Mouse (Mus musculus) ES-Bruce4 (cell line): ENCODE results near the gene Actr6. TPM values are rescaled to one million over a fixed set of nuclear protein-coding genes. Genes with fewer than 3 reads are reported as not detected.

Experiments used
- H3K27ac ChIP-seq: 2 replicates; pipeline ENCODE4 v1.5.1; 2012; ENCODE audit warnings: low read length, inconsistent platforms; ENCODE audit not compliant: insufficient read depth
- H3K27me3 ChIP-seq: 2 replicates; pipeline ENCODE4 v1.6.1; 2012; ENCODE audit warnings: mild to moderate bottlenecking, low read length, inconsistent platforms; ENCODE audit not compliant: control insufficient read depth, poor library complexity, insufficient read depth, severe bottlenecking
- H3K36me3 ChIP-seq: 2 replicates; pipeline ENCODE4 v1.6.1; 2012; ENCODE audit warnings: inconsistent platforms, mild to moderate bottlenecking, low read length, moderate library complexity; ENCODE audit not compliant: control insufficient read depth, poor library complexity, insufficient read depth, severe bottlenecking
- H3K4me1 ChIP-seq: one replicate; pipeline ENCODE4 v1.8.1; 2011; ENCODE audit warnings: low read length; ENCODE audit not compliant: control insufficient read depth, insufficient read depth
- H3K4me3 ChIP-seq: 2 replicates; pipeline ENCODE4 v1.5.1; 2011; ENCODE audit warnings: low read depth, mild to moderate bottlenecking, low read length
- H3K9ac ChIP-seq: 2 replicates; pipeline ENCODE4 v1.6.1; 2012; ENCODE audit warnings: low read depth, mild to moderate bottlenecking, inconsistent platforms; ENCODE audit not compliant: poor library complexity, severe bottlenecking
- H3K9me3 ChIP-seq: replicated peaks from 2 replicates; pipeline ENCODE4 v1.6.1; 2012; ENCODE audit warnings: mild to moderate bottlenecking, low read length, inconsistent platforms; ENCODE audit not compliant: control insufficient read depth, poor library complexity, insufficient read depth, severe bottlenecking
- CTCF ChIP-seq: IDR thresholded peaks from one replicate; pipeline ENCODE4 v1.8.1; 2011; ENCODE audit warnings: low read depth, low read length
- EP300 ChIP-seq: IDR thresholded peaks from 2 replicates; pipeline ENCODE4 v1.6.1; 2011; ENCODE audit warnings: low read depth, low read length; ENCODE audit not compliant: insufficient read depth
- POLR2A ChIP-seq: IDR thresholded peaks from one replicate; pipeline ENCODE4 v1.8.1; 2011; ENCODE audit warnings: low read length; ENCODE audit not compliant: insufficient read depth
- polyA plus RNA-seq: library from polyadenylated mRNA; stranded (reverse); fragments of >200 nt; gene quantifications from 2 replicates; pipeline ENCODE4 v1.2.4, GENCODE M21; 2011; ENCODE audit warnings: low read depth; ENCODE audit not compliant: missing spikeins, insufficient read depth, insufficient read length

Actr6 gene
- polyA plus RNA-seq, 1 experiment = 32.8 TPM

DNA sequence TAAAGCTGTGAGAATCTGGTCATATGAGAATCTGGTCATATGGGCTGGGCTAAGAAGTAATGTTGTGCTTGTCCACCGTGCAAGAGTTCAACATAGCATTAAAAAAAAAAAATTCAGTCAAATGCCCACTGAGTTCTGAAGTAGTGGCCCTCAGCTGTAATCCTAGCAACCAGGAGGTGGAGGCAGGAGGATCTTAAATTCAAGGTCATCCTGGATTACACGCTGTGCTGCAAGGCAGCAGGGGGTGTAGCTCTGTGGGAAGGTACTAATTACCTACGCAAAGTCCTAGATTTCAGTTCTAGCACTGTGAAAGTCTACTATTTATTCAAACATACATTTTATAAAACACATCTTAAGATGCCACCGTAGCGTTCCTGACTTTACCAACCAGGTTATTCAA, 754 bp downstream of the Actr6 start:
- no peaks in the 10 kb centered on the region for H3K9me3 ChIP-seq
- peaks cover 5% of the 10 kb centered on the region; the same call in 1 of the 2 replicates for H3K36me3 ChIP-seq
- H3K4me3 ChIP-seq = peak overlapping the region; percentile 89
- no peaks in the 10 kb centered on the region for H3K4me1 ChIP-seq
- peak overlapping the region; percentile 24 for H3K9ac ChIP-seq
- no peak overlapping the region for H3K27ac ChIP-seq
- TF ChIP-seq CTCF = no peak
- TF ChIP-seq EP300 = no peak
- TF ChIP-seq POLR2A = no peak
- H3K27me3 ChIP-seq = no peaks in the 10 kb centered on the region

DNA sequence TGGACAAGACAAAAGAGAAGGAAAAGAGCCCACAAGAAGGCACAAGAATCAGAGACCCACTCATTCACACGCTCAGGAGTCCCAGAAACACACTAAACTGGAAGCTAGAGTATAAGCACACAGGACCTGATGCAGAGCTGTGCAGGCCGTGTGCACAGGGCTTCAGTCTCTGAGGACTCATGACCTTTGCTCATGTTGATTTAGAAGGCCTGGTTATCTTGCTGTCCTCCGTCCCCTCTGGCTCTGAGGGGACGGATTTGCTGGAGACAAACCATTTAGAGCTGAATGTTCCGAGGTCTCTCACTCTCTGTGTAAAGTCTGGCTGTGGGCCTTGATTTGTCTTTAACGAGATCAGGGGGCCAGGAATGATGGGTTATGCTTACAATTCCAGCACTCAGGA, 1.7 kb downstream of the Actr6 start:
- Histone ChIP-seq H3K4me3 (no peak overlapping the region), H3K36me3 (peaks cover 8% of the 10 kb centered on the region; the same call in 1 of the 2 replicates)

DNA sequence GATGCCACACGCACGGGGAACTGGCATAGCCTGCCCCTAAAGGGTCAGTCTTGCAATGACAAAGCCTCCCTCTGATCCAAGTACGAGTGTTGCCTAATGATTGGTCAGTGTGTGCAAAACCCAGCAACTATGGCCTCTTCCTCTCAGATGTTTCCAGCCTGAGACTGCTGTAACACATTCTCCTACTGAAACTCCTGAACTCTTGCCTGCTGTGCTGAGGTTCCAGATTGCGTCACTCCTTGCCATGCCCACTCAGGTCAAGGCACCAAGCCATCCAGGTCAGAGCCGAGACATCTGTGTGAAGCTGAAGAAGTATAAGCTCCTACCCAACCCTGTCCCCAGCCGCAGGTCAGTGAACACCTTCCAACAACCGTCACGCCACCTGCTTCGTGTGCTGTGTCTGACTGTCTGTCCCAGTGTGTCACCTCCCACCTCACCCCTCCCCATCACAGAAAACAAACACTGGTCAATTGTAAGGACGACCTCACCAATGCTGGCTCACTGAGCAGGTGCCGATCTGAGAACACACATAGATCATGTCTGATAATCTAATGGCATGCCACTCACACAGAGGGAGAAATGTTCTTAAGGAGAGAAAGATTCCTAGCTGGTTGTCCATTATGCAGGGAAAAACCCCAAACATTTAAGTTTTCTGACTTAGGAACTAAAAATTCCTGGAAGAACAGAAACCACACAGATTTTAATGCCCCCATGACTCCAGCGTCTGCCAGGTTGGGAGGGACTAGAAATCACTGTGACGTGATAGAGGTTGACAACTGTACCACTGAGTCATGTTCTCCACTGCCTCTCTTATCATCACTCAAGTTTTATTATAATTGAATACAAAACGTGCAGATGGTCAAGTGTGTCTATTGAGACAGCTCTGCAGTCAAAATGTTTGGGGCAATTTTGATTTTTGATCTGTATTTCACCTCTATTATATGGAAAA, 9.6 kb downstream of the Actr6 start:
- Histone ChIP-seq H3K9me3 (no peaks in the 10 kb centered on the region), H3K36me3 (peaks cover 18% of the 10 kb centered on the region), H3K4me3 (no peak overlapping the region), H3K4me1 (no peaks in the 10 kb centered on the region), H3K27me3 (no peaks in the 10 kb centered on the region), H3K9ac (no peak overlapping the region), H3K27ac (no peak overlapping the region)
- TF ChIP-seq EP300 (no peak), POLR2A (no peak), CTCF (no peak)

More for the DNA sequence above, 1.7 kb downstream of the Actr6 start:
- TF ChIP-seq EP300 = no peak
- no peak for TF ChIP-seq CTCF
- no peak for TF ChIP-seq POLR2A
- Histone ChIP-seq H3K4me1 (no peaks in the 10 kb centered on the region), H3K27me3 (no peaks in the 10 kb centered on the region), H3K9ac (no peak overlapping the region), H3K27ac (no peak overlapping the region), H3K9me3 (no peaks in the 10 kb centered on the region)

DNA sequence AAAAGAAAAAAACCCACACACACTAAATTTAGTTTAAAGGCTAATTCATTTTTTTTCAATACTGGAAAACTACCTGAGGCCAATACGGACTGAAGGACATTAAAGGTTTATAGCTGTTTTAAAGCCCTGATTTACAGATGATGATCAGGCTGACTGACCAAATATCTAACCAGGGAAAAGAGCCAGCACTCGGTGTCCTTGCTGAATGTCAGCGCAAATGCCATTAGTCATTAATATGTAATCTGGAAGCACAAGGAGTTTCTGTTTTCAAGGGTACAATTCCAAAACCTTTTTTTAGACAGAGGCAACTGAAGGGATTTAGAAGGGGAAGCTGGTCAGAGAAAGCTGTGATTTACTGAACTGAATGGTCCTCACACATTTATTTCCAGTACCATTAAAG, 11.3 kb downstream of the Actr6 start:
- H3K9ac ChIP-seq = no peak overlapping the region
- no peaks in the 10 kb centered on the region for H3K4me1 ChIP-seq
- no peak overlapping the region for H3K27ac ChIP-seq
- TF ChIP-seq CTCF (no peak), POLR2A (no peak), EP300 (no peak)
- no peaks in the 10 kb centered on the region for H3K9me3 ChIP-seq
- no peak overlapping the region for H3K4me3 ChIP-seq
- H3K27me3 ChIP-seq = no peaks in the 10 kb centered on the region
- H3K36me3 ChIP-seq = peaks cover 12% of the 10 kb centered on the region

DNA sequence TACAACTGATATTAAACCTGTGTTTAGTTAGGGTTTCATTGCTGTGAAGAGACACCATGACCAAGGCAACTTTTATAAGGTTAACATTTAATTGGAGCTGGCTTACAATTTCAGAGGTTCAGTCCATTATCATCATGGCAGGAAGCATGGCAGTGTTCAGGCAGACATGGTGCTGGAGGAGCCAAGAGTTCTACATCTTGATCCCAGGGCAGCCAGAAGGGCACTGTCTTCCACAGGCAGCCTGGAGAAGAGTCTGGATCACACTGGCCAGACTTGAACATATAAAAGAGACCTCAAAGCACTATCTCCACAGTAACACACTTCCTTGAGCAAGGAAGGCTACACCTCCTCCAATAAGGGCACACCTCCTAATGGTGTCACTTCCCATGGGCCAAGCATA, 11.8 kb downstream of the Actr6 start:
- Histone ChIP-seq H3K9me3 (no peaks in the 10 kb centered on the region), H3K4me1 (no peaks in the 10 kb centered on the region), H3K4me3 (no peak overlapping the region), H3K36me3 (peaks cover 12% of the 10 kb centered on the region), H3K27ac (no peak overlapping the region), H3K27me3 (no peaks in the 10 kb centered on the region), H3K9ac (no peak overlapping the region)
- no peak for TF ChIP-seq CTCF
- TF ChIP-seq EP300 = no peak
- TF ChIP-seq POLR2A = no peak

DNA sequence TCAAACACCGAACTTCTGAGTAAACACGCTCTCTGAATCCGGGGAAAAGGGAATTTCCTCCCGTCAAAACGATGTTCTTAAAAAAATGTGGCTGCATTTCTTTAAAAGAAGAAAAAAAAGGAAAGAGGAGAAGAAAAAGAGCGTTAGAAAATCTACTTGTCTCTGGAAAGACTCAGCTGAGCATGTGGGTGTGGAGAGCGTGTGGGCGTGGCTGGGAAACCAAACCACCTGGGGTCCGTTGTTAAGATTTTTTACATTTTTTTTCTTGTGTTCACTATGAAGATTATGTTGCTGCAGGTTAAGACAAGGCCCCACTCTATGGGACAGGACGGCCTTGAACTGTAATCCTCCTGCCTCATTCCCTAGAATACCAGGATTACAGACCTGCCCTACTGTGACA, 17.2 kb downstream of the Actr6 start:
- Histone ChIP-seq H3K9ac (no peak overlapping the region), H3K27me3 (no peaks in the 10 kb centered on the region), H3K9me3 (no peaks in the 10 kb centered on the region), H3K4me1 (no peaks in the 10 kb centered on the region), H3K4me3 (no peak overlapping the region), H3K36me3 (peaks cover 24% of the 10 kb centered on the region), H3K27ac (no peak overlapping the region)
- TF ChIP-seq CTCF (no peak), EP300 (no peak), POLR2A (no peak)
